Mouse (Mus musculus) cerebellum, adult 2 months (tissue): ENCODE data around the gene Tgoln1. TPM values are rescaled to one million over a fixed set of nuclear protein-coding genes. Genes with fewer than 3 reads are reported as not detected.

Source experiments
- DNase-seq, 2 experiments: peaks; one replicate each; pipeline ENCODE4 v3.0.0; 2021
- H3K27ac ChIP-seq: fragments of 200-500 bp; 2 replicates; pipeline ENCODE4 v1.5.1; 2012; ENCODE audit warnings: low read length, control low read depth, inconsistent platforms; ENCODE audit not compliant: insufficient read depth
- H3K27me3 ChIP-seq: fragments of 200-500 bp; 2 replicates; pipeline ENCODE4 v1.6.1; 2012; ENCODE audit warnings: inconsistent platforms, mild to moderate bottlenecking, low read length, moderate library complexity; ENCODE audit not compliant: control insufficient read depth, insufficient read depth
- H3K4me1 ChIP-seq: fragments of 200-500 bp; 2 replicates; pipeline ENCODE4 v1.6.1; 2011; ENCODE audit warnings: low read length; ENCODE audit not compliant: control insufficient read depth, insufficient read depth
- H3K4me3 ChIP-seq: fragments of 200-500 bp; replicated peaks from 2 replicates; pipeline ENCODE3; 2011; ENCODE audit warnings: mild to moderate bottlenecking, low read depth, low read length, control low read depth; ENCODE audit not compliant: insufficient read depth
- CTCF ChIP-seq: fragments of 200-500 bp; IDR thresholded peaks from 2 replicates; pipeline ENCODE4 v1.5.1; 2011; ENCODE audit warnings: low read depth, mild to moderate bottlenecking, control low read depth, low read length, moderate library complexity, borderline replicate concordance; ENCODE audit not compliant: insufficient read depth
- POLR2A ChIP-seq: fragments of 200-500 bp; IDR thresholded peaks from 2 replicates; pipeline ENCODE4 v1.6.1; 2011; ENCODE audit warnings: low read length, control low read depth, borderline replicate concordance; ENCODE audit not compliant: insufficient read depth
- WGBS: fragments of 180-500 bp; shearing (Covaris S2); methylation state at CpG from one replicate; pipeline ENCODE4 v1.1.7; 2018; 5-methylcytosine and 5-hydroxymethylcytosine counted together
- polyA plus RNA-seq: library from polyadenylated mRNA; depleted of rRNA; stranded (reverse); fragments of >200 nt; gene quantifications from 2 replicates; pipeline ENCODE4 v1.2.3, GENCODE M21; 2012

The Tgoln1 gene
- polyA plus RNA-seq, 1 experiment: 96.8 TPM

- H3K4me3 ChIP-seq: peak overlapping the region; percentile 95
- DNase-seq: peak in 1 of 2 experiments; percentile 52
- H3K27ac ChIP-seq: peak overlapping the region; percentile 4; the same call in 1 of the 2 replicates
- no peaks in the 10 kb centered on the region for H3K27me3 ChIP-seq
- 31% methylated on average over 12 of the region's 12 CpGs for WGBS
- TF ChIP-seq CTCF (no peak), POLR2A (no peak)
- peaks cover 4% of the 10 kb centered on the region; the same call in 1 of the 2 replicates for H3K4me1 ChIP-seq
These were observed 17.8 kb downstream of the Tgoln1 start for GRCm38 (mm10) chr6:72598791-72599557.

- Histone ChIP-seq H3K27me3 (no peaks in the 10 kb centered on the region), H3K27ac (peak within 1 kb of the TSS; percentile 60), H3K4me3 (peak within 1 kb of the TSS; percentile 95), H3K4me1 (peaks cover 4% of the 10 kb centered on the region; the same call in 1 of the 2 replicates)
- under 1% methylated on average over 38 of the region's 38 CpGs for WGBS
- DNase-seq: peak; percentile 85 to 95
- no peak for TF ChIP-seq CTCF
- peak; percentile 84; the same call in 1 of the 2 replicates for TF ChIP-seq POLR2A
These were observed 18.6 kb downstream of the Tgoln1 start, which contains the start of the genes Elmod3 and Retsat for GRCm38 (mm10) chr6:72597956-72598753. TSS of gene Elmod3 (minus strand) at chr6:72598413. TSS of gene Retsat (plus strand) at chr6:72598475.

- Histone ChIP-seq H3K27me3 (no peaks in the 10 kb centered on the region), H3K27ac (no peak overlapping the region; the same call in 1 of the 2 replicates), H3K4me3 (peak overlapping the region; percentile 95), H3K4me1 (peaks cover 4% of the 10 kb centered on the region; the same call in 1 of the 2 replicates)
- DNase-seq: peak; percentile 20
- TF ChIP-seq POLR2A (no peak), CTCF (no peak)
- 17% methylated on average over 13 of the region's 13 CpGs for WGBS
These were observed 19.5 kb downstream of the Tgoln1 start for GRCm38 (mm10) chr6:72597083-72597874.

GRCm38 (mm10) chr6:72593914-72594313 lies 22.9 kb downstream of the Tgoln1 start:
- 57% methylated on average over 5 of the region's 5 CpGs for WGBS
- TF ChIP-seq POLR2A (no peak), CTCF (no peak)
- Histone ChIP-seq H3K27ac (no peak overlapping the region), H3K4me1 (peaks cover 4% of the 10 kb centered on the region; the same call in 1 of the 2 replicates), H3K4me3 (no peak overlapping the region), H3K27me3 (no peaks in the 10 kb centered on the region)
- no peak for DNase-seq

- DNase-seq: peak in 1 of 2 experiments; percentile 38
- Histone ChIP-seq H3K4me1 (peaks cover 4% of the 10 kb centered on the region; the same call in 1 of the 2 replicates), H3K27me3 (no peaks in the 10 kb centered on the region), H3K27ac (no peak overlapping the region; the same call in 1 of the 2 replicates), H3K4me3 (no peak overlapping the region)
- 64% methylated on average over 6 of the region's 6 CpGs for WGBS
- TF ChIP-seq POLR2A: no peak
- TF ChIP-seq CTCF: no peak
These were observed 23.6 kb downstream of the Tgoln1 start for GRCm38 (mm10) chr6:72593011-72593803.

GRCm38 (mm10) chr6:72590111-72590510 lies 26.7 kb downstream of the Tgoln1 start:
- Histone ChIP-seq H3K4me3 (no peak overlapping the region), H3K4me1 (no peaks in the 10 kb centered on the region), H3K27me3 (no peaks in the 10 kb centered on the region), H3K27ac (no peak overlapping the region)
- no peak for TF ChIP-seq POLR2A
- TF ChIP-seq CTCF: no peak
- no peak for DNase-seq
